ENCODE assay signal across 20 mouse cellular contexts in the genomic region with DNA sequence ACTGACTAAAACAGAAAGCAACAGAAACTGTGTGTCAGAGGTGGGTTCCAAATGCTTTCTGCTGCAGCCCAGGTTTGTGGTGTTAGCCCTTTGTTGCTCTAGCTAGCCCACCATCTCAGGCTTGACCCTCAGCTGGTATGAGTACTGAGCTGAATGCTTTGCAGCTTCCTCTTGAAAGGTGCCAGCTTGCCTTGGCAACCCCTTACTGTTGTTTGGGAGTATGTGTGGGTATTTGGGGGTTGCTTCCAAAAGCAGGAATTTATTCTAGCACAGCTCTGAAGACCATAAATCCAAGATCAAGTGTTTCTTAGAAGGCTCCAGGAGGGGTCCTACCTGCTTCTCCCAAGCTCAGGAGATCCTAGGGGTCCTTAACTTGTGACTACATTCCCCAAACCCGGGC.
DNase-seq lines count a peak whose midpoint lies in the region; ATAC-seq lines count a peak whose summit lies in the region.
"Had no signal": no experiment of that assay in that cellular context is flagged by ENCODE, and none has a peak within 500 bp of the region (broad histone marks: within the 10 kb centered on the region; RNA-seq: fewer than 3 reads in every experiment).

No protein-coding gene starts in this region.

- ATAC-seq in frontal cortex, adult (ENCODE audit: low TSS enrichment) = 0 out of 2 replicates have a peak, but pooled peaks have one; percentile 35
- ATAC-seq: CD4-positive, CD25-positive, alpha-beta regulatory T cell, adult 4 months; forebrain, embryonic 14.5 days had no signal

- no peak for DNase-seq in frontal cortex, postnatal 25 days (ENCODE audit: low spot score in 2 of 2)
- DNase-seq in layer of hippocampus, adult 9-11 months = peak; percentile 44
- DNase-seq in layer of hippocampus, adult 9-10 months (ENCODE audit: low spot score) = no peak
- DNase-seq in right cerebral cortex, postnatal 10 days (ENCODE audit: low spot score in 2 of 2) = peak; percentile 46 to 61
- DNase-seq in right cerebral cortex, postnatal 36 days (ENCODE audit: low spot score in 2 of 2) = no peak
- no peak for DNase-seq in retina, postnatal 1 day
- DNase-seq: adrenal gland, adult 8-10 months; adrenal gland, postnatal 36 days; B cell, adult 2 months; cerebellum, adult 11 months; cerebellum, adult 8-10 months; cerebellum, postnatal 14 days; embryo, embryonic 11 days; gastrocnemius, postnatal 10 days; heart, adult 18-20 months; heart, postnatal 10 days; heart, postnatal 4 days had no signal

Comparison
In these comparisons a context has a peak if more than half of its experiments do, and no peak if none do; other contexts are left out.
1. DNase-seq: peak in layer of hippocampus, adult 9-11 months (single experiment) and right cerebral cortex, postnatal 10 days (2 of 2); none in frontal cortex, postnatal 25 days (0 of 2), layer of hippocampus, adult 9-10 months (single experiment), right cerebral cortex, postnatal 36 days (0 of 2) and retina, postnatal 1 day (single experiment).